Mouse (Mus musculus) heart, adult 2 months (tissue): ENCODE measurements around the gene Pcyox1. TPM values are rescaled to one million over a fixed set of nuclear protein-coding genes. Genes with fewer than 3 reads are reported as not detected.
"Not testable (repeated sequence)": the region's sequence is repeated elsewhere in the genome, so short reads cannot be mapped to it uniquely, and the experiment has no call there.

Source experiments
- DNase-seq, 2 experiments: peaks; one replicate each; pipeline ENCODE4 v3.0.0; 2021
- H3K27ac ChIP-seq: fragments of 200-600 bp; 2 replicates; pipeline ENCODE4 v1.8.1; 2022
- H3K27me3 ChIP-seq: fragments of 200-500 bp; 2 replicates; pipeline ENCODE4 v1.6.1; 2012; ENCODE audit warnings: mild to moderate bottlenecking, low read length, inconsistent platforms, mixed read lengths; ENCODE audit not compliant: control insufficient read depth, insufficient read depth
- H3K36me3 ChIP-seq: fragments of 200-500 bp; 2 replicates; pipeline ENCODE4 v1.6.1; 2012; ENCODE audit warnings: low read length, inconsistent platforms; ENCODE audit not compliant: control insufficient read depth, insufficient read depth
- H3K4me1 ChIP-seq: fragments of 200-500 bp; 2 replicates; pipeline ENCODE4 v1.6.1; 2011; ENCODE audit warnings: low read length; ENCODE audit not compliant: control insufficient read depth, insufficient read depth
- H3K4me3 ChIP-seq: fragments of 200-600 bp; 2 replicates; pipeline ENCODE4 v1.8.1; 2022
- H3K79me2 ChIP-seq: fragments of 200-500 bp; replicated peaks from 2 replicates; pipeline ENCODE4 v1.6.1; 2012; ENCODE audit warnings: mild to moderate bottlenecking, inconsistent platforms, low read length, moderate library complexity, mixed read lengths; ENCODE audit not compliant: control insufficient read depth, insufficient read depth
- H3K9ac ChIP-seq: fragments of 200-500 bp; 2 replicates; pipeline ENCODE4 v1.6.1; 2012; ENCODE audit warnings: low read depth, mild to moderate bottlenecking, control low read depth, inconsistent platforms, low read length, mixed read lengths
- CTCF ChIP-seq: fragments of 200-600 bp; IDR thresholded peaks from 2 replicates; pipeline ENCODE4 v1.8.1; 2022; ENCODE audit warnings: antibody characterized with exemption, mild to moderate bottlenecking, moderate library complexity
- EP300 ChIP-seq: fragments of 200-500 bp; IDR thresholded peaks from 2 replicates; pipeline ENCODE4 v1.6.1; 2011; ENCODE audit warnings: low read depth, low read length, control low read depth; ENCODE audit not compliant: insufficient read depth
- POLR2A ChIP-seq: fragments of 200-500 bp; IDR thresholded peaks from 2 replicates; pipeline ENCODE4 v1.6.1; 2011; ENCODE audit warnings: mild to moderate bottlenecking, low read depth, low read length, control low read depth; ENCODE audit not compliant: insufficient read depth
- WGBS: fragments of 180-500 bp; shearing (Covaris S2); methylation state at CpG from one replicate; pipeline ENCODE4 v1.1.7; 2018; 5-methylcytosine and 5-hydroxymethylcytosine counted together
- intact Hi-C: fragments of 180-260 bp; cut with DNase I; formaldehyde crosslinking; loops from one replicate; pipeline ENCODE4 v1.15.1; 2025
- polyA plus RNA-seq: library from polyadenylated mRNA; depleted of rRNA; stranded (reverse); fragments of >200 nt; gene quantifications from 2 replicates; pipeline ENCODE4 v1.2.3, GENCODE M21; 2012; rRNA removed
- total RNA-seq, 2 experiments: library from RNA; stranded (reverse); gene quantifications; 2 replicates each; pipeline ENCODE4 v1.2.3; 2021

Gene Pcyox1
- total and polyA plus RNA-seq, 3 experiments = 30.3 to 82.5 (median 69.6) TPM

DNA sequence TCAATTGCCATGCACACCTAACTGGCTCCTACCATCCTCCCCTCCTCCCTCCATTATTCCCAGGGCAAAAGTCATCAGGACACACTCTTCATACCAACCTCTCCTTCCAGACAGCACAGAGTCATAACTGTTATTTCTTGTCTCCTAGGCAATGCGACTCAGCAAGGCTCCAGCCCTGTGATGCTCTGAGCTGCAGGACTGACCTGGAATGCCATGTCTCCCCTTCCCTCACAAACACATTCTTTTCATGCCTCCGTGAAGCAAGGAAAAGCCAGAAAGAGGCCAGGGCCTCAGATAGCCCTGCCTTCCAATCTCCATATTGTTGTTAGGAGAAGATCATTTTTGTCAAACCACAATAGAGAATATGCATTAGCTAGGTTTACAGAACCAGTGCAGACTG, 50.9 kb downstream of the Pcyox1 start:
- TF ChIP-seq EP300 = no peak
- no peak for TF ChIP-seq POLR2A
- no peak for TF ChIP-seq CTCF
- Histone ChIP-seq H3K9ac (no peak overlapping the region), H3K4me3 (no peak overlapping the region), H3K27me3 (no peaks in the 10 kb centered on the region), H3K27ac (no peak overlapping the region), H3K4me1 (no peaks in the 10 kb centered on the region), H3K36me3 (no peaks in the 10 kb centered on the region), H3K79me2 (no peaks in the 10 kb centered on the region)
- DNase-seq = no peak
- WGBS = 39% methylated on average over 2 of the region's 2 CpGs
- intact Hi-C loops = no loop called here

GRCm38 (mm10) chr6:86343656-86344055, 53.3 kb downstream of the Pcyox1 start:
- intact Hi-C loops = no loop called here
- WGBS = 13% methylated on average over 7 of the region's 7 CpGs

DNA sequence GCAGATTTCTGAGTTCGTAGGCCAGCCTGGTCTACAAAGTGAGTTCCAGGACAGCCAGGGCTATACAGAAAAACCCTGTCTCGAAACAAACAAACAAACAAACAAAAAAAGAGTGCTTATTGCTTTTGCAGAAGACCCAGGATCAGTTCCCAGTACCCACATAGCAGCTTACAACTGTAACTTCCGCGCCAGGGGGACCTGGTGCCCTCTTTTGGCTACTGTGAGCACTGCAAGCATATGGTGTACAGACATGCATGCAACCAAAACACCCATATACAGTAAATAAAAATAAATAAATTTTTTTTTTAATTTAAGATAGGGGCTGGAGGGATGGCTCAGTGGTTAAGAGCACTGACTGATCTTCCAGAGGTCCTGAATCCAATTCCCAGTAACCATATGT, 60.6 kb downstream of the Pcyox1 start:
- WGBS = 87% methylated on average over 4 of the region's 4 CpGs
- H3K36me3 ChIP-seq, intact Hi-C loops: not testable (repeated sequence)

More at GRCm38 (mm10) chr6:86343656-86344055, 53.3 kb downstream of the Pcyox1 start:
- H3K36me3 ChIP-seq = no peaks in the 10 kb centered on the region
- no peak overlapping the region for H3K9ac ChIP-seq
- TF ChIP-seq POLR2A (no peak), EP300 (no peak), CTCF (no peak)
- H3K79me2 ChIP-seq = no peaks in the 10 kb centered on the region
- H3K4me1 ChIP-seq = no peaks in the 10 kb centered on the region
- no peak overlapping the region for H3K4me3 ChIP-seq
- no peak overlapping the region for H3K27ac ChIP-seq
- no peak for DNase-seq
- H3K27me3 ChIP-seq = no peaks in the 10 kb centered on the region

More for the DNA sequence above, 60.6 kb downstream of the Pcyox1 start:
- not testable (repeated sequence) for H3K9ac ChIP-seq, H3K79me2 ChIP-seq, H3K4me3 ChIP-seq, DNase-seq, H3K4me1 ChIP-seq, H3K27ac ChIP-seq, H3K27me3 ChIP-seq

Other genes starting within 250 kb of the Pcyox1 start
- gene Tgfa, start 201.9 kb downstream of the Pcyox1 start, total RNA-seq = 1 to 10 TPM; 1.0 to 1.6 TPM
- 0.80 and 1.0 TPM in 2 replicates for gene Tgfa, start 201.9 kb downstream of the Pcyox1 start, polyA plus RNA-seq
- gene Fam136a, start 31.5 kb downstream of the Pcyox1 start, total RNA-seq = 10 to 100 TPM; 29.3 TPM
- 15.8 and 22.7 TPM in 2 replicates for gene Fam136a, start 31.5 kb downstream of the Pcyox1 start, polyA plus RNA-seq
- gene Snrpg, start 25.9 kb downstream of the Pcyox1 start, total RNA-seq = 10 to 100 TPM; 41.9 to 42.0 TPM
- 22.7 and 32.3 TPM in 2 replicates for gene Snrpg, start 25.9 kb downstream of the Pcyox1 start, polyA plus RNA-seq
- 10 to 100 TPM; 22.4 to 23.7 TPM for gene Tia1, start 7.1 kb upstream of the Pcyox1 start, total RNA-seq
- 13.1 and 27.9 TPM in 2 replicates for gene Tia1, start 7.1 kb upstream of the Pcyox1 start, polyA plus RNA-seq
- not detected for gene Gm44790, start 29.5 kb upstream of the Pcyox1 start, total RNA-seq
- gene Gm44790, start 29.5 kb upstream of the Pcyox1 start, polyA plus RNA-seq = not detected in 2 replicates
- 10 to 100 TPM in 1 of 2 experiments, 1 to 10 TPM in 1; 8.9 to 11.0 TPM for gene C87436, start 41.2 kb upstream of the Pcyox1 start, total RNA-seq
- gene C87436, start 41.2 kb upstream of the Pcyox1 start, polyA plus RNA-seq = 8.6 and 10.7 TPM in 2 replicates
- gene Pcbp1, start 129.2 kb upstream of the Pcyox1 start, total RNA-seq = 100 to 1,000 TPM; 155 to 164 TPM
- gene Pcbp1, start 129.2 kb upstream of the Pcyox1 start, polyA plus RNA-seq = 72.9 and 85.8 TPM in 2 replicates
- gene Asprv1, start 231.0 kb upstream of the Pcyox1 start, total RNA-seq = under 1 TPM in 1 of 2 experiments, not detected in 1; 0.31 TPM
- gene Asprv1, start 231.0 kb upstream of the Pcyox1 start, polyA plus RNA-seq = 0.09 and 0.21 TPM in 2 replicates